Mouse (Mus musculus) skeletal muscle tissue, adult 2 months (tissue): ENCODE data around the gene Arhgap24.

Source experiments
- DNase-seq: peaks from one replicate; pipeline ENCODE4 v3.0.0-alpha.2; 2012; ENCODE audit warnings: low read depth, low spot score

Gene Arhgap24

GRCm38 (mm10) chr5:102742554-102743255, 261.5 kb downstream of the Arhgap24 start:
- no peak for DNase-seq

DNA sequence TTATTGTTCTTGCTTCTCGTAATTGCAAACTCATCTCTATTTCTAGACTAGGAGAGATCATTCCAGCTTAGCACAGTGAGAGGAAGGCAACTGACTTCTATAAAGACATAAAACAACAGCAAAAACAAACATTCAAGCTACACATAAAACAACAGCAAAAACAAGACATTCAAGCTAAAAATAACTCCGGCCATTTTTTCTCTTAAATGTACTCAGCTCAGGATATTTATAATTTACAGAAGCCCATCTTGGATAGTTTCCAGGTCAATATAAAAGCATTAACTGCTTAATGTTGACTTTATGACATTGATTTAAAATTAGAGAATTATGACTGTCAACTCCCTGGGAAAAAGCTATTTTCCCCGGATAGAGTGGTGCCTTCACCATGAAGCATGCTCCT, 262.2 kb downstream of the Arhgap24 start:
- no peak for DNase-seq

- DNase-seq = no peak
Measured at GRCm38 (mm10) chr5:102744051-102744450, 262.9 kb downstream of the Arhgap24 start.

- DNase-seq = no peak
Measured at GRCm38 (mm10) chr5:102748146-102748545, 267.0 kb downstream of the Arhgap24 start.

DNA sequence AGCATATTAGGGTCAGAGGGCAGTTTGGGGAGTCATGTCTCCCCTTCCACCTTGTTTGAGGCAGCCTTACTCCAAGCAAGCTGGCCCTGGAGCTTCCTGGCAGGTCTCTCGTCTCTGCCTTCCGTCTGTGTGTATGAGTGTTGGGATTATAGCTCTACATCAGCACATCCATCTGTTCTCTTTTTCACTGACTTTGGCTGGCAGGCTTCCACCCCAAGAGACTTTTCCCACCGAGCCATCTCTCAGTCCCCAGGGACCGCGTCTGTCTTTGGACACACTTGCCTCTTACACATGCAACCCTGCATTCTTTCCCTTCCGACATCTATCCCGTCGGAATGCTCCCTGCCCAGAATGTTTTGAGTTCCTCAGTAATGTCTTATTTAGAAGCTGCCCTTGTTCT, 267.8 kb downstream of the Arhgap24 start:
- DNase-seq = peak; percentile 38

DNA sequence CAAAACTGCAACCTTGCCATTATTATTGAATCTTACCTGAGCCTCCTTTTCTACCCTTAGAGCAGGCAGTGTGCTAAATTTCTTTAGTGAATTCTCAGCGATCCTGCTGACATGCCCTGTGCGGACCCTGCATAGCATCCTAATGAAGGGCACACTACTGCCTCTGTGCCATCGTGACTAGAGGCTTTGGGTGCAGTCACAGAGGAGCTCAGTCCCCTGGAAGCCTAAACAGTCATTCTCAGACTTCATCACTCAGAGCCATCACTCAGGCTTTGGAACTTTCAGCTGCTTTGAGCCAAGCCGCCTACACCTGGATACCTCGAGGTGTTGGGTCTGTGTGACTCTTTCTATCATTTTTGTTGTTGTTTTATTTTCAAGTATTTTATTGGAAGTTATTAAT, 269.5 kb downstream of the Arhgap24 start:
- no peak for DNase-seq

DNA sequence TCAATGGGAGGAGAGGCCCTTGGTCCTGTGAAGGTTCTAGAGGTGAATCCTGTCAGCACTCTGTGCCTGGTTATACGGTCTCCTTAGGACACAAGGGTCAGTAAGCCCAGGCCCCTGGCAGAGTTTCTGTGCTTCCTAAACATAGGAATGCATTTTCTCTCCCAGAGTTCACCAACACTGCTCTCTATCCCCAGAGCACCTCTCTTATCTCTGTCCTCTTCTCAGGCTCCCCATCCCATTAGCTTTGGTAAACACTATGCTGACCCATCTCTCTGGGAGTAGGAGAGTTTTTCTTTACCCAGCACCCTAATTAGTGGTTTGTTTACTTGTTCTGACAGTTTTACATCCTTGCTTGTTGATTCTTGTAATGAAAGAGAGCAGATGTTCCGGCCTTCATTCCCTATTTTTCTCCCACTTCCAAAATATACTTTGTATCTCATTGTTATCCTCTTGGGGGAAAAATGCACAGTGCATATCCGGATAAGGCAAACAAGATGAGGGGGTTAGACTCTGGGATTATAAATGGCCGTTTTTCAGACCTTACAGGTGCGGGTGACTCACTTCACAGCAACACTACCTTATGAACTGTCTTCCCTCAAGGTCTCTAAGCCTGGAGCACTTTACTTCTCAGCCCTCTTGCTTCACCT, 270.6 kb downstream of the Arhgap24 start:
- DNase-seq = no peak

GRCm38 (mm10) chr5:102752308-102752663, 271.1 kb downstream of the Arhgap24 start:
- no peak for DNase-seq

DNA sequence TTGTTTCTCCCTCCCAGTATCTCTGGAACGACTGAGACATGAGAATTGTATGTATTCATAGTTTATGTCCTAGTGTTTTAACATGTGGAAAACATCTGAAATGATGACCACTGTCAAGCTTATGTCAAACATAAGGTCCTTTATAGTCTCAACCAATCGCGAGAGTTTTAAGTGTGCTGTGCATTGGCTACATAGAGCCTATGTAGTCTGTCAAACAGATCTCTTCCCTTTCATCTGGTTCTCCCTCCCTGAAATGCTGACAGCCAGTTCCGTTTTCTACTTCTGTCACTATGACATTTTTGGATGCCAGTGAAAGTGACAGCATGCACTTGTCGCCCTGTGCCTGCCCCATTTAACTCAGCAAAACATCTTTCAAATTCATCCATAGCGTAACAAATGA, 275.8 kb downstream of the Arhgap24 start:
- no peak for DNase-seq

- no peak for DNase-seq
Measured at GRCm38 (mm10) chr5:102765694-102766093, 284.5 kb downstream of the Arhgap24 start.

- DNase-seq = no peak
Measured at GRCm38 (mm10) chr5:102766311-102767057, 285.3 kb downstream of the Arhgap24 start.

DNA sequence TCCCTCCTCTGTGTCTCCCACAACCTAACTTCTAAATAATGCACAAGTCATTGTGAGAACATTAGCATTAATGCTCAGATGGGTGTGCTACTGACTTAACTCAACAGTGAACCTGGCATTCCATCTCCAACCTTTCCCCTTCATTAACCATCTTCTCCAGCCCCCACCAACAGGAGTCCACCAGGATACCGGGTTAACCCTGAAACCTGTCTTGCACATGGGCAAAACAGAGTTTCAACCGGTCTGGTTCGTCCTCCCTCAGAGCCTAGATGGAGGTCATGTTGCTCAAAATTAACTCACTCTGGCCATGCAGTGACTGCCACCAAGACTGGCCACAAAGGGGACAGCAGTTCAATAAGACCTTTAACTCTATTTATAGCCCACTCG, 285.9 kb downstream of the Arhgap24 start:
- no peak for DNase-seq

GRCm38 (mm10) chr5:102767822-102768221, 286.6 kb downstream of the Arhgap24 start:
- no peak for DNase-seq

DNA sequence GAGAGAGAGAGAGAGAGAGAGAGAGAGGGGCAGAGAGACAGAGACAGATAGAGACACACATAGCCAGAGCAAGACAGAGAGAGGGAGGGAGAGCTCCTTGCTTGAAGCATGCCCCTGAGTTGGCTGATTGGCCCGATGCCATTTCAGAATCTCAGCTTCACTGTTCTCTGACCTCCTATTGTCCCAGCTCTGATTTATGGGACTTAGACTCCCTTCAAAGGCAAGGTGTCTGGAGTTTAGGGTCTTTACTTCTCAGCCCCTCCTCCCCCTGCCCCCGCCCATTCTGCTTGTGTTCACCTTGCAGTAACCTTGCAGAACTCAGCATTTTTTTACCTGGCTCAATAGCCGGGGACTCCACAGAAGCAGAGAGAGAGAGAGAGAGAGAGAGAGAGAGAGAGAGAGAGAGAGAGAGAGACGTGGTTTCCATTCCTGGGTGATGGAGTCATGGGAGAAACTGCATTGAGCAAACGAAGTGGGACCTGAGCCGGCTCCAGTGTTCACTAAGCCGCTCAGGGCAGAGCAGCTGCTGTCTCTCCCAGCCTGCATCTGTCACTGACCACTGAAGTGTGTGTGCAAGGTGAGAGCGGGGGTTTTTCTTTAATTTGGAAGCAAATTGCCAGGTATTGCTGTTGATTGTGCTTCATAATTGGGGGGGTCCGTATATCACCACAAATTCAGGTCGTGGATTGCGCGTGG, 287.3 kb downstream of the Arhgap24 start:
- DNase-seq = peak; percentile 51

DNA sequence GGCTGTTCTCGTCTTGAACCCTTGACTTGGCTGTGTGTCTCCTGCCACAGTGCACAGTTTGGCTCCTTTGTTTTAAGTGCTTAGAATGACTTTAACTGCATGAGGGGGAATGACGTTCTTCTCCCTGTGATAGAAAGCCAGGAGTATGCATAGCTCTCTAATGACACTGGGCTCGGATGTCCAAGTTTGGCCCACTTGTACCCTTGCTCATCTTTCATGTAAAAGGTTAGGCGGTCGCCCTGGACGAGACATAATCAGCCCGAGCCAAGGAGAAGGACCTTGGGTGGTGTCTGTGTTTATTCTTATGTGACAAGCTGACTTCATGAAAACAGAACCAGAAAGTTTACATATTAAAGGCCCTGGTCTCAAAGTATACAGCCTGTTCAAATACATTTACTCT, 289.4 kb downstream of the Arhgap24 start:
- DNase-seq = peak; percentile 73

GRCm38 (mm10) chr5:102774500-102774899, 293.3 kb downstream of the Arhgap24 start:
- DNase-seq = no peak

- no peak for DNase-seq
Measured at GRCm38 (mm10) chr5:102777255-102777654, 296.1 kb downstream of the Arhgap24 start.

DNA sequence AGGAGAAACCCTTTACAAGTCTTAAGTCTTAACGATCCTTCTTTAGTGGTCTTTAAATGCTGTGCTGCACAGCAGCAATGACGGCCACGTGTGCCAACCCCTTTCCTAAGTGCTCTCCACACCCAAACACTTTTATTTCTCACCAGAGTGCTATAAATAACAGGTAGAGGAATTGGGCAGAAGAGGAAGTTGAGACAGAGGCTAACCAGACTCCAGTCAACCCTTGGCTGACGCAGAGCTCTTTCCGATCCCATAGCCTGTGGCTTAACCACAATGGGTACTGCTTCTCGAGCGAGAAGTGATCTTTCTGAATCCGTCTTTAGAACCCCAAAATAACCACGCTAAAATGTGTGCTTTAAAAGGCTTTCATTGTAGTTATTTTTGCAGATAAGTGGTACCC, 296.7 kb downstream of the Arhgap24 start:
- no peak for DNase-seq

DNA sequence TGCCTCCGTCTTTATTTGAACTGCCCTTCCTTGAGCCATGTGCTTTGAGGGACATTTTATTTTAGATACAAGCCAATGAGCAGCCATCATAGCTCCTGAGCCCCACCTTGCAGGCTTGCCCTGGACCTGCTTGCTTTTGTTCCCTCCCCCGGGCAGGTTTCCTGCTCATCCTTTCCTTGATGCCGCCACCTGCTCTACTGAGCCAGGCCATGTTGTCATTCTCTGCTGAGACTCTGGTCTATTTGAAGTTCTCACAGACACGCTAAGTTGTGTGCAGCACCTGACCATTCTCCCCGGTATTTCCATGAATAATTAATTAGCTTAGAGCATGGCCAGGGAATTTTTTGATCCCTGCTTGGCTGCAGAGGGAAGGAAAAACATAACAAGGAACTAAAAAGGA, 297.1 kb downstream of the Arhgap24 start:
- DNase-seq = no peak

- no peak for DNase-seq
Measured at GRCm38 (mm10) chr5:102783585-102783984, 302.4 kb downstream of the Arhgap24 start.

GRCm38 (mm10) chr5:102786123-102786522, 304.9 kb downstream of the Arhgap24 start:
- no peak for DNase-seq

DNA sequence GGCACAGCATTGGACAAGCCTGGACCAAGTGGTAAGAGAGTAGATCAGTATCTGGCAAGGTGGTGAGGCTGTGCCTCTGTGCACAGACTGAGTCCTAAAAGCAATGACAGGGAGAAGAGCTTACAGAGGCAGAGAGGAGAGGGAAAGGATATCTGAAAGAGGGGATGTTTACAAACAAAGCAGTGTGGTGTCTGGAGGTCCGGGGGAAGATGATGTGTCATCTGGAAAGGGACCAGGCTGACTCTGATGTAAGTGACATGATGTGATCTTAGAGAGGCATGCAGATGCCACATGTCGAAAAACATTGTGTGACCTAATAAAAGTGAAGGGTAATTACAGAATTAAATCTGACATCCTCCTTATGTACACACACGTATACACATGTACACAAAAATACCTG, 307.2 kb downstream of the Arhgap24 start:
- no peak for DNase-seq
